In the genomic region with DNA sequence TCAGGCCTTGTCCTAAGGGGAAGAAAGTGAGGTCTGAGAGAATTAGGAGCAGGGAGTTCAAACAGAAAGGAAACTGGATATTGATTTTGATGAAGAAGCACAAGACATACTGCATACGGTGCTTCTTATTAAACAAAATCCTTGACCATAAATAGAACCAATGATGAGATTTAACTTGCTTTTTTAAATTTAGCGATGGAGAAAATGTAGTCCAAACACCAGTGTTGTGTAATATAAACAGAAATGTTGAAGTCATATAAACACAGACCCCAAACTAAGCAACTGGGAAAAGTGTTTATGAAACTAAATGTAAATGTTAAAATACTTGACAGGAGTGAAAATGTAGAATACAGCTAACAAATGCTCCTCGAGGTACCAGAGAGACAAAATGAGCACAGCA, we compare ENCODE assay signal across 23 mouse cellular contexts. TPM values are rescaled to one million over a fixed set of nuclear protein-coding genes. Genes with fewer than 3 reads are reported as not detected.
DNase-seq lines count a peak whose midpoint lies in the region; ATAC-seq lines count a peak whose summit lies in the region.
"Had no signal": no experiment of that assay in that cellular context is flagged by ENCODE, and none has a peak within 500 bp of the region (broad histone marks: within the 10 kb centered on the region; RNA-seq: fewer than 3 reads in every experiment).

No protein-coding gene starts in this region.

- DNase-seq in lung, postnatal 14 days, result no peak
- DNase-seq in MN1 (ENCODE audit: low spot score), result no peak
- DNase-seq in right cerebral cortex, postnatal 25 days, result no peak
- DNase-seq: adrenal gland, adult 2 months; cerebellum, adult 11 months; cerebellum, adult 8-10 months; cerebellum, postnatal 14 days; embryo, embryonic 11 days; gastrocnemius, adult 2 months; gastrocnemius, postnatal 25 days had no signal

- H3K27me3 ChIP-seq in lung, embryonic 15.5 days, result no peaks in the 10 kb centered on the region
- H3K27me3 ChIP-seq in intestine, embryonic 15.5 days (replicated peaks), result no peaks in the 10 kb centered on the region
- H3K27me3 ChIP-seq in stomach, embryonic 14.5 days (ENCODE audit: control insufficient read depth, insufficient read depth, low read length), result no peaks in the 10 kb centered on the region
- H3K27me3 ChIP-seq in kidney, embryonic 15.5 days, result no peaks in the 10 kb centered on the region
- H3K27me3 ChIP-seq: embryonic facial prominence, embryonic 15.5 days; heart, embryonic 12.5 days; Patski had no signal

- no peaks in the 10 kb centered on the region for H3K36me3 ChIP-seq in lung, embryonic 15.5 days
- no peaks in the 10 kb centered on the region for H3K36me3 ChIP-seq in intestine, embryonic 15.5 days
- no peaks in the 10 kb centered on the region for H3K36me3 ChIP-seq in stomach, embryonic 14.5 days (ENCODE audit: control insufficient read depth, insufficient read depth, low read length)
- no peaks in the 10 kb centered on the region for H3K36me3 ChIP-seq in kidney, embryonic 15.5 days
- H3K36me3 ChIP-seq: embryonic facial prominence, embryonic 15.5 days; forebrain, embryonic 10.5 days; heart, embryonic 12.5 days; hindbrain, embryonic 10.5 days had no signal

- peaks cover 33% of the 10 kb centered on the region for H3K4me1 ChIP-seq in lung, embryonic 15.5 days
- peaks cover 3% of the 10 kb centered on the region for H3K4me1 ChIP-seq in intestine, embryonic 15.5 days (replicated peaks)
- H3K4me1 ChIP-seq in stomach, embryonic 14.5 days (ENCODE audit: control insufficient read depth, insufficient read depth, low read length), result 0 out of 2 replicates have a peak, but pooled peaks cover 10% of the 10 kb centered on the region
- no peaks in the 10 kb centered on the region for H3K4me1 ChIP-seq in kidney, embryonic 15.5 days
- H3K4me1 ChIP-seq: embryonic facial prominence, embryonic 15.5 days; heart, embryonic 12.5 days had no signal

- H3K9ac ChIP-seq in lung, embryonic 15.5 days, result no peak overlapping the region
- H3K9ac ChIP-seq in intestine, embryonic 15.5 days, result no peak overlapping the region
- no peak overlapping the region for H3K9ac ChIP-seq in stomach, embryonic 14.5 days (replicated peaks; ENCODE audit: low read depth, low read length)
- no peak overlapping the region for H3K9ac ChIP-seq in kidney, embryonic 15.5 days
- H3K9ac ChIP-seq: embryonic facial prominence, embryonic 15.5 days; heart, embryonic 12.5 days had no signal

- H3K9me3 ChIP-seq in lung, embryonic 15.5 days, result no peaks in the 10 kb centered on the region
- no peaks in the 10 kb centered on the region for H3K9me3 ChIP-seq in intestine, embryonic 15.5 days
- H3K9me3 ChIP-seq in stomach, embryonic 14.5 days (ENCODE audit: control insufficient read depth, low read depth, low read length), result 0 out of 2 replicates have a peak, but pooled peaks cover 4% of the 10 kb centered on the region
- H3K9me3 ChIP-seq in kidney, embryonic 15.5 days (replicated peaks), result no peaks in the 10 kb centered on the region
- H3K9me3 ChIP-seq: embryonic facial prominence, embryonic 15.5 days; forebrain, embryonic 10.5 days; heart, embryonic 12.5 days; hindbrain, embryonic 10.5 days had no signal

- 27% methylated on average over 3 of the region's 3 CpGs for WGBS in lung, embryonic 15.5 days
- 36% methylated on average over 3 of the region's 3 CpGs for WGBS in intestine, embryonic 15.5 days
- 29% methylated on average over 3 of the region's 3 CpGs for WGBS in stomach, embryonic 14.5 days
- WGBS in kidney, embryonic 15.5 days, result 78% methylated on average over 3 of the region's 3 CpGs

- ATAC-seq in lung, embryonic 15.5 days (ENCODE audit: borderline replicate concordance, extremely low read depth, low FRiP score, low TSS enrichment), result peak; percentile 69; the same call in 1 of the 2 replicates
- peak; percentile 57 for ATAC-seq in intestine, embryonic 15.5 days
- ATAC-seq in stomach, embryonic 14.5 days (ENCODE audit: insufficient number of reproducible peaks, insufficient read depth, low FRiP score, low read depth), result peak; percentile 40; the same call in 1 of the 2 replicates
- ATAC-seq in kidney, embryonic 15.5 days (replicated peaks; ENCODE audit: low FRiP score), result no peak
- ATAC-seq: activated CD4-positive, CD25-positive, alpha-beta regulatory T cell, adult 4 months; forebrain, embryonic 14.5 days; Patski had no signal

- H3K4me2 ChIP-seq in lung, embryonic 15.5 days, result no peak overlapping the region
- H3K4me2 ChIP-seq in intestine, embryonic 15.5 days (replicated peaks), result no peak overlapping the region
- H3K4me2 ChIP-seq in stomach, embryonic 14.5 days (replicated peaks; ENCODE audit: low read depth, low read length), result no peak overlapping the region
- no peak overlapping the region for H3K4me2 ChIP-seq in kidney, embryonic 15.5 days
- H3K4me2 ChIP-seq: embryonic facial prominence, embryonic 15.5 days; heart, embryonic 12.5 days had no signal

- peak overlapping the region; percentile 93 for H3K27ac ChIP-seq in lung, embryonic 15.5 days
- peak overlapping the region; percentile 86 for H3K27ac ChIP-seq in intestine, embryonic 15.5 days
- peak overlapping the region; percentile 93 for H3K27ac ChIP-seq in stomach, embryonic 14.5 days (ENCODE audit: low read length)
- H3K27ac ChIP-seq in kidney, embryonic 15.5 days, result no peak overlapping the region
- H3K27ac ChIP-seq: embryonic facial prominence, embryonic 15.5 days; forebrain, embryonic 10.5 days; gastrocnemius, adult 2 months; hindbrain, embryonic 10.5 days had no signal

- H3K4me3 ChIP-seq in lung, embryonic 15.5 days, result no peak overlapping the region
- H3K4me3 ChIP-seq in intestine, embryonic 15.5 days (replicated peaks), result no peak overlapping the region
- H3K4me3 ChIP-seq in stomach, embryonic 14.5 days (ENCODE audit: low read depth, low read length), result no peak overlapping the region
- H3K4me3 ChIP-seq in kidney, embryonic 15.5 days (replicated peaks), result no peak overlapping the region
- H3K4me3 ChIP-seq: embryonic facial prominence, embryonic 15.5 days; erythroblast, embryonic 14.5 days; forebrain, embryonic 10.5 days; gastrocnemius, adult 2 months; heart, embryonic 12.5 days; hindbrain, embryonic 10.5 days had no signal

RNA-seq across cellular contexts. Expression of gene Mgll, which starts 35.5 kb away (rescaled TPM):
- 75.8 and 76.7 TPM in 2 replicates for polyA plus RNA-seq in lung, embryonic 15.5 days (2015; fragmentation: Nextera tagmentation; extraction: Ambion mirVana)
- 71.6 and 75.9 TPM in 2 replicates for polyA plus RNA-seq in intestine, embryonic 15.5 days (2015; fragmentation: Nextera tagmentation; extraction: Ambion mirVana)
- polyA plus RNA-seq in stomach, embryonic 14.5 days (2014; fragmentation: Nextera tagmentation; extraction: Ambion mirVana), result 102 and 104 TPM in 2 replicates
- polyA plus RNA-seq in kidney, embryonic 15.5 days (2015; fragmentation: Nextera tagmentation; extraction: Ambion mirVana), result 38.6 and 39.0 TPM in 2 replicates

RNA-seq across cellular contexts. Expression of gene Kbtbd12, which starts 51.0 kb away (rescaled TPM):
- 0.54 and 1.4 TPM in 2 replicates for polyA plus RNA-seq in lung, embryonic 15.5 days (2015; fragmentation: Nextera tagmentation; extraction: Ambion mirVana)
- 0.46 and 0.78 TPM in 2 replicates for polyA plus RNA-seq in intestine, embryonic 15.5 days (2015; fragmentation: Nextera tagmentation; extraction: Ambion mirVana)
- polyA plus RNA-seq in stomach, embryonic 14.5 days (2014; fragmentation: Nextera tagmentation; extraction: Ambion mirVana), result not detected in 2 replicates
- 0.34 and 0.45 TPM in 2 replicates for polyA plus RNA-seq in kidney, embryonic 15.5 days (2015; fragmentation: Nextera tagmentation; extraction: Ambion mirVana)
- polyA plus RNA-seq: activated CD4-positive, CD25-positive, alpha-beta regulatory T cell, adult 4 months; adrenal gland, adult 2 months; embryonic facial prominence, embryonic 11.5 days; erythroblast, embryonic 14.5 days; hindbrain, embryonic 10.5 days had no signal
